Mouse (Mus musculus) liver, embryonic 14.5 days (tissue): ENCODE data around the gene Wnt3.

ENCODE experiments used
- CTCF ChIP-seq: IDR thresholded peaks from 2 replicates; pipeline ENCODE4 v1.5.1; 2016; ENCODE audit warnings: antibody characterized with exemption, low read depth, control low read depth
- EP300 ChIP-seq: IDR thresholded peaks from 2 replicates; pipeline ENCODE4 v1.6.1; 2016; ENCODE audit warnings: antibody characterized with exemption, low read depth

- no peak for TF ChIP-seq EP300
- TF ChIP-seq CTCF, result no peak
Measured at GRCm38 (mm10) chr11:103848287-103848686, 74.3 kb downstream of the Wnt3 start.
